Mouse (Mus musculus): ENCODE measurements around the gene Card9. TPM values are rescaled to one million over a fixed set of nuclear protein-coding genes. Genes with fewer than 3 reads are reported as not detected.

The Card9 gene
- total RNA-seq, 2 experiments from 2014 or later: 27.3 to 121 TPM

- ATAC-seq (replicated peaks; ENCODE audit: poor library complexity): no peak
These were observed 30.7 kb downstream of the Card9 start for GRCm38 (mm10) chr2:26330056-26330468.

- ATAC-seq (replicated peaks; ENCODE audit: poor library complexity): no peak
These were observed 31.3 kb downstream of the Card9 start for GRCm38 (mm10) chr2:26329402-26329801.

GRCm38 (mm10) chr2:26327852-26328251, 32.9 kb downstream of the Card9 start:
- ATAC-seq (replicated peaks; ENCODE audit: poor library complexity): peak; percentile 67

- peak; percentile 89 for ATAC-seq (replicated peaks; ENCODE audit: poor library complexity)
These were observed 35.1 kb downstream of the Card9 start for GRCm38 (mm10) chr2:26325386-26326181.

- peak; percentile 53 for ATAC-seq (replicated peaks; ENCODE audit: poor library complexity)
These were observed 35.8 kb downstream of the Card9 start for GRCm38 (mm10) chr2:26324917-26325316.

GRCm38 (mm10) chr2:26323589-26324325, 37.0 kb downstream of the Card9 start:
- ATAC-seq (replicated peaks; ENCODE audit: poor library complexity): no peak

- no peak for ATAC-seq (replicated peaks; ENCODE audit: poor library complexity)
These were observed 40.2 kb downstream of the Card9 start for GRCm38 (mm10) chr2:26320245-26321185.

GRCm38 (mm10) chr2:26319519-26320244, 41.0 kb downstream of the Card9 start:
- no peak for ATAC-seq (replicated peaks; ENCODE audit: poor library complexity)

- ATAC-seq (replicated peaks; ENCODE audit: poor library complexity): no peak
These were observed 41.6 kb downstream of the Card9 start for GRCm38 (mm10) chr2:26319109-26319508.

- ATAC-seq (replicated peaks; ENCODE audit: poor library complexity): no peak
These were observed 42.6 kb downstream of the Card9 start for GRCm38 (mm10) chr2:26317991-26318672.

- ATAC-seq (replicated peaks; ENCODE audit: poor library complexity): no peak
These were observed 43.3 kb downstream of the Card9 start for GRCm38 (mm10) chr2:26317371-26317770.

- ATAC-seq (replicated peaks; ENCODE audit: poor library complexity): no peak
These were observed 44.0 kb downstream of the Card9 start for GRCm38 (mm10) chr2:26316576-26317246.

- ATAC-seq (replicated peaks; ENCODE audit: poor library complexity): peak; percentile 32; the same call in 1 of the 2 replicates
These were observed 44.8 kb downstream of the Card9 start for GRCm38 (mm10) chr2:26315925-26316311.

- ATAC-seq (replicated peaks; ENCODE audit: poor library complexity): peak; percentile 49
These were observed 45.4 kb downstream of the Card9 start, which contains the start of gene Gpsm1 for GRCm38 (mm10) chr2:26315072-26315924. TSS of gene Gpsm1 (plus strand) at chr2:26315515.

- ATAC-seq (replicated peaks; ENCODE audit: poor library complexity): no peak
These were observed 46.2 kb downstream of the Card9 start for GRCm38 (mm10) chr2:26314281-26315071.

- ATAC-seq (replicated peaks; ENCODE audit: poor library complexity): no peak
These were observed 47.3 kb downstream of the Card9 start for GRCm38 (mm10) chr2:26313394-26313793.

GRCm38 (mm10) chr2:26312812-26313211, 47.9 kb downstream of the Card9 start:
- ATAC-seq (replicated peaks; ENCODE audit: poor library complexity): no peak
